Mouse (Mus musculus): ENCODE results near the gene Ino80d. TPM values are rescaled to one million over a fixed set of nuclear protein-coding genes. Genes with fewer than 3 reads are reported as not detected.

Ino80d gene
- total and polyA plus RNA-seq, 2 experiments from 2014 or later: 9.2 to 10.4 TPM

- Histone ChIP-seq H3K4me3 (ENCODE audit: low read length) (peak overlapping the region; percentile 20), H3K27me3 (ENCODE audit: insufficient read depth, low read length) (no peaks in the 10 kb centered on the region), H3K27ac (no peak overlapping the region), H3K9me3 (ENCODE audit: low read length) (no peaks in the 10 kb centered on the region), H3K36me3 (ENCODE audit: insufficient read depth, low read length) (no peaks in the 10 kb centered on the region), H3K4me2 (ENCODE audit: low read depth, low read length) (peak overlapping the region; percentile 44), H3K9ac (replicated peaks; ENCODE audit: low read length) (no peak overlapping the region), H3K4me1 (ENCODE audit: insufficient read depth, low read length) (no peaks in the 10 kb centered on the region)
- ATAC-seq (0 out of 2 replicates have a peak, but pooled peaks have one; percentile 21), DNase-seq (ENCODE audit: low spot score) (peak; percentile 48)
- peak; percentile 70 for TF ChIP-seq CTCF (IDR thresholded peaks at IDR 0.05; ENCODE audit: low read depth)
- WGBS: 35% methylated on average over 11 of the region's 11 CpGs
Observed at GRCm38 (mm10) chr1:62984566-62984965, 129.9 kb downstream of the Ino80d start.

- TF ChIP-seq CTCF (IDR thresholded peaks at IDR 0.05; ENCODE audit: low read depth): no peak
- Histone ChIP-seq H3K27me3 (ENCODE audit: insufficient read depth, low read length) (no peaks in the 10 kb centered on the region), H3K36me3 (ENCODE audit: insufficient read depth, low read length) (no peaks in the 10 kb centered on the region), H3K4me1 (ENCODE audit: insufficient read depth, low read length) (no peaks in the 10 kb centered on the region), H3K9me3 (ENCODE audit: low read length) (no peaks in the 10 kb centered on the region), H3K27ac (no peak overlapping the region), H3K4me2 (ENCODE audit: low read depth, low read length) (no peak overlapping the region), H3K9ac (replicated peaks; ENCODE audit: low read length) (no peak overlapping the region), H3K4me3 (ENCODE audit: low read length) (no peak overlapping the region)
- no peak for DNase-seq (ENCODE audit: low spot score)
- 42% methylated on average over 3 of the region's 3 CpGs for WGBS
- ATAC-seq: no peak
Observed at GRCm38 (mm10) chr1:62976742-62977141, 137.7 kb downstream of the Ino80d start.

- DNase-seq (ENCODE audit: low spot score) (peak; percentile 84), ATAC-seq (no peak)
- H3K4me1 ChIP-seq (ENCODE audit: insufficient read depth, low read length): no peaks in the 10 kb centered on the region
- WGBS: 23% methylated on average over 5 of the region's 5 CpGs
- H3K9ac ChIP-seq (replicated peaks; ENCODE audit: low read length): no peak overlapping the region
- H3K27ac ChIP-seq: no peak overlapping the region
- peak; percentile 70 for TF ChIP-seq CTCF (IDR thresholded peaks at IDR 0.05; ENCODE audit: low read depth)
- no peak overlapping the region for H3K4me2 ChIP-seq (ENCODE audit: low read depth, low read length)
- no peaks in the 10 kb centered on the region for H3K27me3 ChIP-seq (ENCODE audit: insufficient read depth, low read length)
- H3K9me3 ChIP-seq (ENCODE audit: low read length): no peaks in the 10 kb centered on the region
- H3K4me3 ChIP-seq (ENCODE audit: low read length): no peak overlapping the region
- no peaks in the 10 kb centered on the region for H3K36me3 ChIP-seq (ENCODE audit: insufficient read depth, low read length)
Observed at GRCm38 (mm10) chr1:62966885-62967284, 147.6 kb downstream of the Ino80d start.

GRCm38 (mm10) chr1:62964291-62964690, 150.2 kb downstream of the Ino80d start:
- H3K4me3 ChIP-seq (ENCODE audit: low read length): no peak overlapping the region
- no peak overlapping the region for H3K4me2 ChIP-seq (ENCODE audit: low read depth, low read length)
- WGBS: 18% methylated on average over 6 of the region's 6 CpGs
- no peaks in the 10 kb centered on the region for H3K4me1 ChIP-seq (ENCODE audit: insufficient read depth, low read length)
- H3K27ac ChIP-seq: no peak overlapping the region
- no peaks in the 10 kb centered on the region for H3K27me3 ChIP-seq (ENCODE audit: insufficient read depth, low read length)
- H3K9ac ChIP-seq (replicated peaks; ENCODE audit: low read length): no peak overlapping the region
- peak; percentile 93 for ATAC-seq
- H3K9me3 ChIP-seq (ENCODE audit: low read length): no peaks in the 10 kb centered on the region
- H3K36me3 ChIP-seq (ENCODE audit: insufficient read depth, low read length): no peaks in the 10 kb centered on the region
- peak; percentile 90 for DNase-seq (ENCODE audit: low spot score)
- peak; percentile 99 for TF ChIP-seq CTCF (IDR thresholded peaks at IDR 0.05; ENCODE audit: low read depth)

- Histone ChIP-seq H3K4me1 (ENCODE audit: insufficient read depth, low read length) (no peaks in the 10 kb centered on the region), H3K27me3 (ENCODE audit: insufficient read depth, low read length) (no peaks in the 10 kb centered on the region), H3K27ac (no peak overlapping the region), H3K9ac (replicated peaks; ENCODE audit: low read length) (no peak overlapping the region), H3K4me3 (ENCODE audit: low read length) (no peak overlapping the region), H3K4me2 (ENCODE audit: low read depth, low read length) (no peak overlapping the region), H3K36me3 (ENCODE audit: insufficient read depth, low read length) (no peaks in the 10 kb centered on the region), H3K9me3 (ENCODE audit: low read length) (no peaks in the 10 kb centered on the region)
- ATAC-seq (no peak), DNase-seq (ENCODE audit: low spot score) (no peak)
- 69% methylated on average over 1 of the region's 1 CpGs for WGBS
- TF ChIP-seq CTCF (IDR thresholded peaks at IDR 0.05; ENCODE audit: low read depth): no peak
Observed at GRCm38 (mm10) chr1:62956942-62957645, 157.4 kb downstream of the Ino80d start.

GRCm38 (mm10) chr1:62956526-62956925, 157.9 kb downstream of the Ino80d start:
- no peak overlapping the region for H3K9ac ChIP-seq (replicated peaks; ENCODE audit: low read length)
- WGBS: 49% methylated on average over 5 of the region's 5 CpGs

GRCm38 (mm10) chr1:62955340-62955739, 159.1 kb downstream of the Ino80d start:
- H3K9ac ChIP-seq (replicated peaks; ENCODE audit: low read length): no peak overlapping the region
- no peaks in the 10 kb centered on the region for H3K9me3 ChIP-seq (ENCODE audit: low read length)
- H3K36me3 ChIP-seq (ENCODE audit: insufficient read depth, low read length): no peaks in the 10 kb centered on the region
- TF ChIP-seq CTCF (IDR thresholded peaks at IDR 0.05; ENCODE audit: low read depth): no peak
- WGBS: 35% methylated on average over 6 of the region's 6 CpGs
- no peak overlapping the region for H3K4me2 ChIP-seq (ENCODE audit: low read depth, low read length)
- H3K4me1 ChIP-seq (ENCODE audit: insufficient read depth, low read length): no peaks in the 10 kb centered on the region; the same call in 1 of the 2 replicates
- ATAC-seq: no peak
- no peak overlapping the region for H3K27ac ChIP-seq
- no peak overlapping the region for H3K4me3 ChIP-seq (ENCODE audit: low read length)
- H3K27me3 ChIP-seq (ENCODE audit: insufficient read depth, low read length): no peaks in the 10 kb centered on the region
- DNase-seq (ENCODE audit: low spot score): no peak

More at GRCm38 (mm10) chr1:62956526-62956925, 157.9 kb downstream of the Ino80d start:
- no peaks in the 10 kb centered on the region for H3K4me1 ChIP-seq (ENCODE audit: insufficient read depth, low read length)
- H3K4me3 ChIP-seq (ENCODE audit: low read length): no peak overlapping the region
- no peak overlapping the region for H3K4me2 ChIP-seq (ENCODE audit: low read depth, low read length)
- no peaks in the 10 kb centered on the region for H3K36me3 ChIP-seq (ENCODE audit: insufficient read depth, low read length)
- no peaks in the 10 kb centered on the region for H3K9me3 ChIP-seq (ENCODE audit: low read length)
- H3K27ac ChIP-seq: no peak overlapping the region
- DNase-seq (ENCODE audit: low spot score) (no peak), ATAC-seq (no peak)
- no peaks in the 10 kb centered on the region for H3K27me3 ChIP-seq (ENCODE audit: insufficient read depth, low read length)
- no peak for TF ChIP-seq CTCF (IDR thresholded peaks at IDR 0.05; ENCODE audit: low read depth)
